Mouse (Mus musculus): ENCODE data around the gene Selenom. TPM values are rescaled to one million over a fixed set of nuclear protein-coding genes. Genes with fewer than 3 reads are reported as not detected.

Selenom gene
- total and polyA plus RNA-seq, 3 experiments, result 4.1 to 33.0 (median 7.1) TPM

GRCm38 (mm10) chr11:3526979-3527738 is 12.7 kb downstream of the Selenom start:
- Histone ChIP-seq H3K27me3 (replicated peaks) (no peaks in the 10 kb centered on the region), H3K4me1 (ENCODE audit: control insufficient read depth in 1 of 2, insufficient read depth in 2 of 2) (peaks cover 0 to 19% of the 10 kb centered on the region in 2 experiments; a peak in 2 of 4 replicates), H3K27ac (ENCODE audit: insufficient read depth, low read depth) (no peak overlapping the region), H3K4me2 (ENCODE audit: insufficient read depth, low read depth, poor library complexity, severe bottlenecking) (no peak overlapping the region), H3K79me2 (replicated peaks; ENCODE audit: control insufficient read depth, extremely low read depth, insufficient read depth, poor library complexity, severe bottlenecking) (no peaks in the 10 kb centered on the region), H3K9ac (ENCODE audit: insufficient read depth, low read depth) (no peak overlapping the region), H3K36me3 (replicated peaks in 1 of 2; ENCODE audit: control insufficient read depth in 1 of 2, insufficient read depth in 1 of 2, low read length in 1 of 2) (peaks cover 0 to 45% of the 10 kb centered on the region in 2 experiments), H3K9me3 (replicated peaks; ENCODE audit: low read length) (no peaks in the 10 kb centered on the region), H3K4me3 (replicated peaks in 1 of 3; ENCODE audit: low read depth in 2 of 3, low read length in 2 of 3, poor library complexity in 1 of 3) (no peak overlapping the region)
- TF ChIP-seq MAFK (IDR thresholded peaks at IDR 0.05; ENCODE audit: insufficient replicate concordance, low read length) (no peak), NELFE (IDR thresholded peaks at IDR 0.05; ENCODE audit: low read depth, low read length) (no peak), CTCF (conservative IDR thresholded peaks at IDR 0.05 in 1 of 2, IDR thresholded peaks at IDR 0.05 in 1 of 2; ENCODE audit: low read depth in 2 of 2, low read length in 2 of 2) (no peak), POLR2AphosphoS2 (IDR thresholded peaks at IDR 0.05; ENCODE audit: low read depth, low read length) (no peak), USF1 (IDR thresholded peaks at IDR 0.05; ENCODE audit: low read depth, low read length) (no peak), USF2 (conservative IDR thresholded peaks at IDR 0.05; ENCODE audit: low read depth, low read length) (no peak), MYC (IDR thresholded peaks at IDR 0.05; ENCODE audit: low read depth, low read length) (no peak), MAX (IDR thresholded peaks at IDR 0.05; ENCODE audit: low read length) (no peak), TBP (conservative IDR thresholded peaks at IDR 0.05; ENCODE audit: low read depth, low read length) (no peak), SIN3A (IDR thresholded peaks at IDR 0.05; ENCODE audit: low read length) (no peak), ZC3H11A (IDR thresholded peaks at IDR 0.05; ENCODE audit: low read depth, low read length) (no peak)
- dilution Hi-C loops (cut with MboI; ENCODE audit: extremely low pct_ligation_motif_present, extremely low pct_unique_long_range_greater_than_20kb, low sequenced_read_pairs), result no loop called here
- DNase-seq (ENCODE audit: extremely low read depth), result no peak
- in situ Hi-C loops (cut with MboI; ENCODE audit: low pct_ligation_motif_present, low pct_unique_long_range_greater_than_20kb, low sequenced_read_pairs), result loop anchor here (5.0 to 25.0 kb wide), 4 partner anchors 50 to 385 kb away; partner anchors contain the start of gene Slc35e4

- Histone ChIP-seq H3K79me2 (replicated peaks; ENCODE audit: control insufficient read depth, extremely low read depth, insufficient read depth, poor library complexity, severe bottlenecking) (no peaks in the 10 kb centered on the region), H3K9ac (ENCODE audit: insufficient read depth, low read depth) (no peak overlapping the region), H3K4me1 (ENCODE audit: control insufficient read depth in 1 of 2, insufficient read depth in 2 of 2) (peaks cover 0 to 25% of the 10 kb centered on the region in 2 experiments; a peak in 2 of 4 replicates), H3K27ac (ENCODE audit: insufficient read depth, low read depth) (no peak overlapping the region), H3K9me3 (replicated peaks; ENCODE audit: low read length) (no peaks in the 10 kb centered on the region), H3K4me3 (replicated peaks in 1 of 3; ENCODE audit: low read depth in 2 of 3, low read length in 2 of 3, poor library complexity in 1 of 3) (no peak overlapping the region), H3K4me2 (ENCODE audit: insufficient read depth, low read depth, poor library complexity, severe bottlenecking) (no peak overlapping the region), H3K36me3 (replicated peaks in 1 of 2; ENCODE audit: control insufficient read depth in 1 of 2, insufficient read depth in 1 of 2, low read length in 1 of 2) (peaks cover 0 to 45% of the 10 kb centered on the region in 2 experiments), H3K27me3 (replicated peaks) (no peaks in the 10 kb centered on the region)
- DNase-seq (ENCODE audit: extremely low read depth), result no peak
- dilution Hi-C loops (cut with MboI; ENCODE audit: extremely low pct_ligation_motif_present, extremely low pct_unique_long_range_greater_than_20kb, low sequenced_read_pairs) (no loop called here), in situ Hi-C loops (cut with MboI; ENCODE audit: low pct_ligation_motif_present, low pct_unique_long_range_greater_than_20kb, low sequenced_read_pairs) (loop anchor here (5.0 to 25.0 kb wide), 4 partner anchors 50 to 385 kb away; partner anchors contain the start of gene Slc35e4)
- TF ChIP-seq PAX5 (IDR thresholded peaks at IDR 0.05; ENCODE audit: low read length) (no peak), MEF2A (IDR thresholded peaks at IDR 0.05; ENCODE audit: borderline replicate concordance, low read depth, low read length) (no peak), ZC3H11A (IDR thresholded peaks at IDR 0.05; ENCODE audit: low read depth, low read length) (no peak)
These were observed 13.3 kb downstream of the Selenom start for GRCm38 (mm10) chr11:3527766-3528165.

All from CH12.LX (cell line).